Mouse (Mus musculus): Measurements from ENCODE around the gene Gnai2.

DNA sequence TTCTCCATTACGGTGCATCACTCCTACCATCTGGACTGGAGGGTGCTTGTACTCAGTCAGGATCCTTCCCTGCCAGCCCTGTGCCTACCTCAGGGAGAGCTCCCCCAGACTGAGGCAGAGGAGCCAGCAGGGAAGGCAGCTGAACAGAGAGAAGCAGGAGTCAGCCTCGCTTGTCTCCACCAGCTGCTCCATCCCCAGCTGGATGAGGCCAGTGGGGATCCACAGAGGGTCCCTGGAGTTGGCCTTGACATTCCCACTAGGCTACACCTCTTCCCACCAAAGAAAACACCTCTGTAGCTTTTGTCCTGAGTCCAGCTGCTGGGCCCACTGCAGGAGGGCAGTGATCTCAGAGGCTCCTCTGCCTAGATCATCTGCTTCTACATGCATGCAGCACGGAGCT is 10.2 kb downstream of the Gnai2 start:
- TF ChIP-seq CTCF (IDR thresholded peaks at IDR 0.05; ENCODE audit: low read depth, low read length): no peak
- no peak for TF ChIP-seq POLR2A (IDR thresholded peaks at IDR 0.05; ENCODE audit: borderline replicate concordance, low read depth, low read length)
